Mouse (Mus musculus): ENCODE measurements around the gene Trpt1.

The Trpt1 gene

DNA sequence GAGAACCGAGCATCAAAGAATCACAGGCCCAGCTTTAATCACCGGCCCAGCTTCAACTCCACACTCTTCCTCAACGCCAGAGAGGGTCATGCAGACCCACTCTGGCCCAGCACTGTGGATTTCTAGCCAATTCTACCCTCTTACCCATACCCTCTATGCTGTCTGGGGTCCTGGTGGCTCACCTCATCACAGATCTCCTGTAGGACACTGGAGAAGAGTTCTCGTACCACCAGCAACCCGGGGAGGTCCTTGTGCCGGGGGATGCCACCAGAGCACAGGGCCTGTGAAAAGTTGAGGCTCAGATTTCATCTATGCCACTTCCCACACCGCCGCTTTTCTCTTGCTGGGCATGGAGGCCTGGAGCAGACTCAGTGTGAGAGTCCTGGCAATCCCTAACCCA, 1.4 kb upstream of the Trpt1 start:
- peak; percentile 13 for DNase-seq

DNA sequence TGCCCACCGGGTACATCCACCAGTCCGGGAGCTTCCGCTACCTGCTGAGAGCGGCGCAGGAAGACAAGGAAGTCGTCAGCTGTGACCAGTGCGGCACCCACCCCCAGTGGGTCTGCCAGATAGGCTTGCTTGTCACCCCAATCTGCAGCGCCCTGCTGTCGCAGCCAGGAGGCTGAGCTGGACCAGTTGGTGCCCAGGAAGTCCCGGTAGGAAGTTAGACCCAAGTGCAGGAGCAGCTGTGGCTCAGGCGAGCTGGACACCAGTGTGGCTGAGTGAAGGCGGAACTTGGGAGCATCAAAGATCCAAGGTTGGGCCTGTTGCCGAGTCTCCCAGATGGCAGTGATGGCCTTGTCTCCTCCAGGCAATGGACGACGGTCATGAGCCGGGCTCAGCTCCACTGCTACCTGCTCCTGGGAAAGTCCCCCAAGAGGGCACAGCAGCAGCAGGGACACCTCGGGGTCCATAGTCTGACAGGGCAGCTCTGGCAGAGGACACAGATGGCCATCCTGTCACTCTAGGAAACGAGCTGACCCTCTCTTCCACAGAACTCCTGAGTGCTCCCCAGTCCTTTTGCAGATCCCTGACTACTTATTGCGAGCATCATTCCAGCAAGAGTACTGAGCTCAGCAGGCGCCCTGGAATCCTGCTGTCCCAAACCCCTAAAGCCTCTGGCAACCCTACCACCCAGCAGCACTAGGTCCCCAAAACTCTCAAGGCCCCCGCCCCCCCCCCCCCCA, 508 bp upstream of the Trpt1 start:
- peak; percentile 41 for DNase-seq

DNA sequence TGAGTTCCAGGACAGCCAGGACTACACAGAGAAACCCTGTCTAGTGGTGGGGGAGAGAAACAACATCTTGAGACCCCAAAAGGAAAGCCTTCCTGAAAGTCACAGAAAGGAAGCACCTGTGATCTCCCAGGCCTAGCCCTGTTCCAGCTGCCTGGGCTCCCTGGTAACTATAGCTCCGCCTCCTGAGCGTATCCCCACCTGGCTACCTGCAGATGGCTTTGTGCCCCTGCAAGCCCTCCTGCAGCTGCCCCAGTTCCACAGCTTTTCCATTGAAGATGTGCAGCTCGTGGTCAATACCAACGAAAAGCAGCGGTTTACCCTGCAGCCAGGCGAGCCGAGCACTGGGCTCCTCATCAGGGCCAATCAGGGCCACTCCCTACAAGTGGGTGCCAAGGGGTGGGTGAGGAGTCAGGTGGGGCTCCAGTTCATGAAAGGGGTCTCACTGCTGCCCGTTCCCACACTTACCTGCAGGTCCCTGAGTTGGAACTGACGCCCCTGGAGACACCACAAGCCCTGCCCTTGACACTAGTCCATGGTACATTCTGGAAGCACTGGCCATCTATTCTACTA, 1.9 kb downstream of the Trpt1 start:
- DNase-seq: no peak

DNA sequence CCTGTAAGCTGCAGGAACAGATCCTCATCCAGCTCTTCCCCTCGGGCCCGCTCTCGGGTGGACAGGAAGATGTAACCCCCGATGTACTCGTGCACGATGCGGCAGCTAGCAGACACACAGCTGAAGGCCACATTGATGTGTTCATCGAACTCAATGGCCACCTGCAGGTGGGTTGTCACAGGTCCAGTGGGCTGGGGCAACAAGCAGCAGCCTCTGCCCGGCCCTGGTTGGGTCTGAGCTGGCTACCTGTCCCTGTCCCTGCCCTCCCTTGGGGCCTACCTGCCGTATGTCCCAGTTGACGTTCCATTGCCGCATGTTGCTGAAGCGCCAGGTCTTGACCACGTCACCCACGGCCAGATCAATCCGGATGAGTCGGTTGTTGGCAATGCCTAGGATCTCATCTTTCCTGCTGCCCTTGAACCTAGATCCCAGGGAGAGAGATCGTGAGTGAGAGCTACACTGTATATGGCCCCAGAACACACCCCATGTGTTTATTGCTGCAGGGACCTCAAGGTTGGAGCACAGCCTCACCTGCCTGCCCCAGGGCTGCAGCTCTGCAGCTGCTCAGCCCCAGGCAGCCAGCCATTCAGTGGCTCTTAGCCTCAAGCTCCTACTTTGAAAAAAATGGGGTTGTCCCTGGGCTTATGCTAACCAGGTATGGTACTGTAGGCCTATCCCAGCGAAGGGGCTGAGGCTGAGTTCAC, 3.6 kb downstream of the Trpt1 start:
- no peak for DNase-seq

DNA sequence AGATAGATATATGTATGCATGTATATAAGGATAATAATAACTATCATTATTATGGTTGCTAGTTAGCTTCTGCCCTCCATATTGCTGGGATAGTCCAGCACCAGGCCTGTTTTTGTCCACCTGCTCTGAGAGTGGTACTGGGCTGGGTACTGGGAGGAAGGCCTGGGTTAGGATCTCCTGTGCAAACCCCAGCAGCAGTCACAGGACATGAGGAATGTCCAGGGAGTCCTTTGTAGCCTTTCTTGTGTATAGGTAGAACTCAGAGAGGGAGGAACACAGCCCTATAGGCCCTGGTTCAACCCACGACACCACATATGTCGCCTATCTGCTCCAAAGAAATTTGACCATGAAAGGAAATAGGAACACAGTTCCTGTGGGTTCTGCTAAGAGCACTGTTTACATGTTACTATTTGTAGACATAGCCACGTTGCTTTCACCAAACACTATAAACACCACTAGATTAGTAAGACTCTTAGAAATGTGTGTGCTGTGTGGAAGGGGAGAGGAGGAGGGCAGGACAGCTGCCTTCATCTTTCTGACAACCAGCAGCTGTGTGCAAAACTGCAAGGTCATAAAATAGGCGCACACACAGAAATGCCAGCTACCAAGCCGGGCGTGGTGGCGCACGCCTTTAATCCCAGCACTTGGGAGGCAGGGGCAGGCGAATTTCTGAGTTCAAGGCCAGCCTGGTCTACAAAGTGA, 11.1 kb downstream of the Trpt1 start:
- DNase-seq: no peak

DNA sequence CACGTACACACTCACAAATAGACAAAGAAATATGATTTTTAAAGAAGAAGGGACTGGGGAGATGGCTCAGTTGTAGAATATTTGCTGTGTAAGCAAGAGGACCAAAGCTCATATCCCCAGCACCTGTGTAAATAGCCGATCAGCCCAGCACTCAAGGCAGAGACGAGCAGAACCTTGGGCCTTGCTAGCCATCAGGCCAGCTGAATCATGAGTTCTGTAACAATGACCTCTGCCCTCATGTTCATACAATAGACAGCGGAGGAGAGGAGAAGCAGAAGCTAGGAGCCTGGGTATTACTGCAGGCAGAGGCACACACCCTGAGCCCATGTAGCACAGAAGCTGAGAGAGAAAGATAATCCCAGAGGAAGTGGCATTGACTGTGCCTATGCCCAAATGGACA, 16.5 kb downstream of the Trpt1 start:
- DNase-seq: no peak

DNA sequence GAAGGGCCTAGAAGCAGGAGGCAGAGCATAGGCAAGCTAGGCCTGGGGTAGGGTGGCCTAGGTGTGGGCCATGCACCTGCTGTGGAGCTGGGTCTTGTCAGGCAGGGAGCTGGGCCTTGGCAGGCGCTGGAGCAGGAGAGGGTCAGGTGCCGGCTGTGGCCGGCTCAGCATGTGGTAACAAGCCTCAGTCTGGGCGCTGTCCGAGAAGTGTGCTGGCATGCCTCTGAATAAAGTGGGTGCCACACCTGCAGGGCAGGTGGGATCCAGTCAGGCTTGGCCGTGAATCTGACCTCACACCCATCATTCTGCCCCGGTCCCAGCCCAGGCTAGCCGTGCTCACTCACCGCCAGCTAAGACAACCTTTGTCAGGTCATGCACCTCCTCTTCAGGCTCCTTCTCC, 18.1 kb downstream of the Trpt1 start:
- DNase-seq: no peak

DNA sequence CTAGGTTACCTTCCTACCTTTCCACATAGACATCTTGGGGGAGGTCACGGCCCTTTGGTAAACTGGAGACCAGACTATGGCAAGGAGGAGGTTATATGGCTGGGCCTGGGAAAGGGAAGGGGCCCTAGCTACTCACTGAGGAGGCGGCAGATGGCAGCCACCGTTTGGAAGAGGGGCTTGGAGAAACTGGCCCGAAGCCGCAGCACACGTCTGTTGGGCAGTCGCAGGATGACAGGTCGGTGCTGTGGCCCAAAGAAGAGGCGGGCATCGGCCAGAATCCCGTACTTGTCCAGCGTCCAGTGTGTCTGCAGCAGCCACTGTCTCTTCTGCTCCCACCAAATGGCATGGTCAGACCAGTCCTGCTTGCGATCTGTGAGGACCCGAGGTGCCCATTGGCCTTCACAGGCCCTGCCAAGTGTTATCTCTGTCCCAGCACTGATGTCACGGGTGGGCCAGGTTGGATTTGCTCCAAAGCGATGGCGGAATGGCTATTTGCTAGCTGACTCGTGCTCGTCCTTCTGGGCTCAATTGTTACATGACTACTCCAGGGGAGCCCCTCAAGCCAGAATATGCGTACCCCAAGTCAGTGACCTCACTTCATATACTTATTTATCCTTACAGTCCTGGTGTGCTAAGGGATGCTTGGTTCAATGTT, 18.7 kb downstream of the Trpt1 start:
- DNase-seq: no peak

DNA sequence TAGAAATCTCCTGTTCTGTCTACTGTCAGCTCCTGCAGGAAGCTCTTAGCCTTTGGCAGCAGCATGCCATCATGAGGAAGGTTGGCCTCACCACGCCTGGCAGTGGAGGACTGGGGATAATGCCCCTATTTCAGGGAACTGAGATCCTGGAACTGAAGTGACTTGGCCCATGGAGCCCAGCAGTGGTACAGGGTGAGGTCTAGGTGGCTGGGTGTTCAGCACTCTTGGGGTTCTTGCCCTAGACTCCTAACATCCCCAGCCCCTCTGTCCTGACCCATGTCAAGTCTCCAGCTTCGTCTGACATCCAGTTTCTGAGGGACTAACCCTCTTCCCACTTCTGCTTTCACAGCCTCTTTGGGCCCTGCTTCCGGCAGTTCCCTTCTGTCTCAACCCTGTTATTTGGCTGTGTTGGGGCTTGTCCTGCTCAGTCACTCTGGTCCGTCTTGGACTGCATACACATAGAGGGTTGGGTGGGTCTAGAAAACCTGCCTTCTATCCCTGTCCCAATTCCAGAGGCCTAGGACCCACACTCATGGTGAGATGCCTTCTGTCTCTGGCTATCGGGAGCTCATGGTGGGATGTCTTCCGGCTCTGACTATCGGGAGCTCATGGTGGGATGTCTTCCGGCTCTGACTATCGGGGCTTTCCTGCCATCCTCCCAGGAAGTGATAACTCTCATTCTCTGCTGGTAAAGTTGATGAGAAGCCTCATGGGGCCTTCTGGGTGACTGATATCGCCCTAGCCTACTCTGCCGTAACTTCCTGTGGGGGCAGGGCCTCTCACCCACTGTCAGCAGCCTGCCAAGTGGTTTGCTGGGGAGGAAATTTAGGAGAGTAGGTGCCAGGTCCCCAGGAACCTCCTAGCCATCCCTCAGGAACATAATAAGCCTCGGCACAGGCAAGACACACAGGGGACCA, 21.9 kb downstream of the Trpt1 start:
- DNase-seq: no peak

DNA sequence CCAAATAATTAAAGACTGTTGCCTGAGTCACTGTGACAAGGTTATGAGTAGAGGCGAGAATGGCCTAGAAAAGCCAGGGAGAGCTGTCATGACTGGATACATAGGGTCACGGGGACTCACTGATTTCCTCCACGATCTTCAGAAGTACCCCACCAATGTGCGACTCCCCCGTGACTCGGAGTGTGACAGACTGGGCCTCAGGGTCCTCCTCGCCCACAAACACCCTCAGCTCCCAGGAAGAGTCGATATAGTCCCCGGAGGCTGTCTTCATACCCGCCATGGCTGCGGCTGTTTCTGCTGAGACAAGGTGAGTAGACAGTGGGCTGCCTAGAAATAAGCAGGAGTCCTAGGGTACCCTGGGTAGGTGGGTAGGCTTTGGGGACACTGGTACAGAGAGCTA, 22.6 kb downstream of the Trpt1 start:
- no peak for DNase-seq

DNA sequence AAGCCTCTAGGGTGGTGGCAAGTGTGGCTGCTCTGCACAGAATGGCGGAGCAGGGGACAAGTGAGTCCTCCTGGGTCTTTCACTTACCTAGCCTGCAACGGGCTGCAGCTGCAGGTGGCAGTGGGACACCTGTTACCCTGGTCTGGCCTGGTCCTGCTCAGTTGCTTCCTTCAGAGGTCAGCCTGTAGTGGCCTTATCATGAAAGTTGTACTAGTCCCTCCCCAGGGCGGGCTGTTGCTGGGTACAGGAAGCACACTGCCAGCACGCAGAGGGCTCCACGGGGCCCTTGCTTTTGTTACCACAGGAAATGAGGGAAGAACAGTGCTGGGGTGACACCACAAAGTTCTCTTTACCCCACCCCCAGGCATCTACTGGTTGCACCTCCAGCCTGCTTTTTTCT, 23.3 kb downstream of the Trpt1 start, which contains the start of gene Fermt3:
Gene Fermt3 (minus strand): TSS at position 279 of the 400 bp plus-strand sequence.
- DNase-seq: peak; percentile 33

DNA sequence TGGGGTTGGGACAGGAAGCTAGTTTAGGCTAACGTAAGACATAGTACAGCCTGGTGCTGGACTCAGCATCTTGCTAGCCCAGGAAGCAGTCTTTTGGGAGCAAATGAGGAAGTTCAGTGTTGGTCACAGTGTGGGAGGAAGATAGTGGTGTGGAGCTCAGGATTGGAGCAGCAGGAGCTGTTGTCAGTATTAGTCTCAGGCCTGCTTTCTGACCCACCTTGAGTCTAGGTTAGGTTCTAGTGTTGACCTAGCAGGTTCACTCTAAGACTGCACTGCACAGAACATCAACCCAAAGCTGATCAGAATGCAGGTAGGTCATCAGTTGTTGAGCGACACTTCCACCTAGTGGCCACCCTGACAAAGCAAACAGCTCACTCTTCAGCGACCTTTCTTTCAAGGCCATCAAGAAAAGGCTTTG, 24.3 kb downstream of the Trpt1 start:
- DNase-seq: peak; percentile 74

DNA sequence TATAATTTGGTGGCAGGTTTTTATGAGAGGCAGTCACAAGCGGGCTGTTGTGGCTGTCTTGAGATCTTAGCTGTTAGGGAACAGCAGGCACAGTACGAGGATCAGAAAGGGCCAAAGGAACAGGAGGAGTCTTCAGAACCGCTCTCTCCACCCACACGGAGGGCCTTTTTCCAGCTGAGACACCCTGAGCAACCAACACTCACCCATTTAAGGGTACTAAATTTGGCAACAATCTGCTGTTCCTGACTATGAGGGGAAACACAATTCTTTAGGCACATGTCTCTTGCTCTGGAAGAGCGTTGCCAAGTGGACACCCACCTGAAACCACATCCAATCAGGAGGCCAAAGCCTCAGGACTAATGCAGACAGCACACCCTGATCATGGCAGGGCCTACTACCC, 33.6 kb downstream of the Trpt1 start:
- no peak for DNase-seq

DNA sequence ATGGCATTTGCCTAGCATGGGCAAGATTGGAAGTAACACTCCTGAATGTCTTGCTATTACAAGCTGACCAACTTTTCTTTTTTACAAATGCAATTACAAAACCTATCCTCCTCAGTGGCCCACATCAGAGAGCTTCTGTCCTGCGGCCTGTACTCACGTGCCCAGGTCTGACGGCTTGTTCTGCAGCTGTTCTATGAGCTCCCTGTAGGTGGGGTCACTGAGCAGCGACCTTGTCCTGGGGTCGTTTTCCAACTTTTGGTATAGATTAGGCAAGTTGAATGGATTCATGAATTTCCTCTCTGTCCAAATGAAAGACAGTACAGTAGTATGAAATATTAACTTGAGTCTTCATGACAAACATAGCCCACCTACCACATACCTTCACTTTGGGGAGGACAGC, 38.1 kb downstream of the Trpt1 start:
- DNase-seq: no peak

DNA sequence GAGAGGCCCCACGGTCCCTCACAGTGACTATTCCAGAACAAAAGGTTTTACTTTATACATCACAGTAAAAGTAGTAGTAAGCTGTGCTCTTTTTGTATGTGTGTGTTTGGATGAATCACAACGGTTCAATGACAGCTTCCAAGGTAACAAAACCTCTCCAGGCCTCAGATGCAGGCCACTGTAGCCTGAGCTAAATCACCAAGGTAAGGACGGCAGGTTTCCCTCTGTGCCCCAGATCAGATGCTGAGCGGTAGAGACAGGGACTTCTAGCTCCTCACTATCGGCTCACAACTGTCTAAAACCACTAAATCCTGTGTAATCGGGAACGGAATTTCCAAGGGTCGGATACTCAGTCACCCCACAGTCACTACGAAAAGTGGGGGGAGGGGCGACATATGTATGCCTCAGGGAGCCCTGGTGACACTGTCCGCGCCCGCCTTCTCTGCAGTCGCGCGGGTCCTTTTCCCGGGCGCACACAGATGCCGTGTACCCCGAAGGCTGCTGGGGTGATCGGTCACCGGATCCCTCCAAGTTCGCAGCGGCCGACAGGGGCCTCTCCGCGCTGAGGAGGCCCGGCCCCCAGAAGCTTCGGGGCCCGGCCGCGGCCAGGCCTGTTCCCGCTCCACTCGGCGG, 43.3 kb downstream of the Trpt1 start:
- peak; percentile 57 for DNase-seq

DNA sequence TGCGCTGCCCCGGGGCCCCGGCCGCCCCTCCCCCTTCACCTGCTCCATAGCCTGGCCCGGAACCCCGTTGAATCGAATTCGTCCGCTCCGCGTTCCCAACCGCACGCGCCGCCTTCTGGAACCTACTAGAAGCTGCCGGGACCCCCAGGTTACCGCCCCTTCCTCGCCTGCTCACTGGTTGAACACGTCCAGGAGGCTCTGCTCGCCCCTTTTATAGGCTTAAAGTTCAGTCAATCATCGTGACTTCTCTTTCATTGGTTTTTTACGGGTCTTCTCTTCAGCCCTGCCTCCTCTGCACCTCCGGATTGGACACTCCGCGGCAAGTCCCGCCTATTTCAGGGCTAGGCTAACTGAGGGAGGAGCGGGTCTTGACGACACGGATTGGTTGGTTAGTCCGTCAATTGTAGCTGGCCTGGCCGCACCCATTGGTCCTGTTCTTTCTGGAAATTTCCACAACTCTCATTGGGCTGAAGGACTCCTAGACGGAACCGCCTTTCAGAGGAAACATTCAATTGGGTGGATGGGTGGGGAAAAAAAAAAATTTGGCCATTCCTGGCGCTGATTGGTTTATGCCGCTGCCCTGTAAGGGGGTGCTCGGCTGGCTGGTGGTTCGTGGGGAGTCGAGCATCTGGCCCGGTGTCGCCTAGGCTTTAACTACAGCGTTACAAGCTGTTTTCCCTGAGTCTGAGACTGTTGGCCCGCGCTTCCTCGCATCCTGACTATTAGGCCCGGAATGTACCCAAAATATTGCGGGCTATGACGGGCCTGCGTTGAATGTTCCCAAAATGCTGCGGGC, 44.1 kb downstream of the Trpt1 start, which contains the start of gene Stip1:
Gene Stip1 (minus strand): TSS at position 127 of the 796 bp plus-strand sequence.
- DNase-seq: peak; percentile 100

DNA sequence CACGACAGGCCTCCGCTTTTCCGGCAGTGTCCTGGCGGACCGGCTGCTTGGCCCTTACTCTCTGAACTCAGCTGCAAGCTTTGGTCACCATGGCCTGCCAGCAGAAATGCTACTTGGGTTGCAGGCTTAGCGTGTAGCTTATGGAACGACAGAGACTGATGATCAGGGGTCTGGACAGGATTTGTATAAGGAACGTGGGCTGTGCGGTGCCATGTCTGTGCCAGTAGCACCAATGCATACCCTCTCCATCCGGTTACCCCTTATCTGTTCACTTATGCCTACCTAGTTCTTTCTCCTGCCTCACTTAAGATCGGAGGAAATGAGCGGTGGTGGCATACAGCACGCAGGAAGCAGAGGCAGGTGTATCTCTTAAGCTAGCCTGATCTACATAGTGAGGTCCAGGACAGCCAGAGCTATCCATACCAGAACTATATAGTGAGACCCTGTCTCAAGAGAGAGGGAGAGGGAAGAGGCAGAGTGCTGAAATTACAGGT, 44.8 kb downstream of the Trpt1 start:
- DNase-seq: no peak

DNA sequence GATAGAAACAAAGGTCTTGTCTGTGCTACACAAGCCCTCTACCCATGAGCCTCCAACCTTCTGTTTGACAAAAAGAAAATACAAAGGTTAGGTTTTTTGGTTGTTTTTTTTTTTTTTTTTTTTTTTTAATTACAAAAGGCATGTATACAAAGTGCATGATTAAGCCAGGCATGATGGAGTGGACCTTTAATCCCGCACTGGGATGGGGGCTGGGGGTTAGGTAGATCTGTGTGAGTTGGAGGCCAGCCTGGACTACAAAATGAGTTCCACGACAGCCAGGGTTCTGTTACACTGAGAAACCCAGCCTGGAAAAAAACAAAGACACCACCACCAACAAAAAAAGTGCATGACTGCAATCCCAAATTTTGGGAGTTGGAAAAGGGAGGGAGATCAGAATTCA, 45.2 kb downstream of the Trpt1 start:
- no peak for DNase-seq

DNA sequence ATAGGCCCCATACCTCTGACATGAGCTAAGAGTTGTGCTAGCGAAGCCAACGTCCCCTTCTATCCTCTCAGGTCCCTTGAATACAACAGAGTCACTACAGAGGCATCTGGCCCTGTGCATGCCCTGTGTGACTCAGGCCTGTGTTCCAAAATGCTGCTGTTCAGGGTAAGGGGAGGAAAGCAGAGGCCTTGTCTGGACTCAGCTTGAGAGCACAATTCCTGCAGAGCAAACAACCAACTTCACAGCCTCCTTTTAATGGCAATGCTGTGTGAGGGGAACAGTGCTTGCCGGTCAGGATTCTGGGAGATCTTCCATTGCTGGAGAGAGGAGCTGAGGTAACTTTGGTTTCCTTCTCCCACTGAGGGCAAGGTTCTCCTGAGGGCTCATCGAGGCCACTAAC, 48.3 kb downstream of the Trpt1 start:
- no peak for DNase-seq

DNA sequence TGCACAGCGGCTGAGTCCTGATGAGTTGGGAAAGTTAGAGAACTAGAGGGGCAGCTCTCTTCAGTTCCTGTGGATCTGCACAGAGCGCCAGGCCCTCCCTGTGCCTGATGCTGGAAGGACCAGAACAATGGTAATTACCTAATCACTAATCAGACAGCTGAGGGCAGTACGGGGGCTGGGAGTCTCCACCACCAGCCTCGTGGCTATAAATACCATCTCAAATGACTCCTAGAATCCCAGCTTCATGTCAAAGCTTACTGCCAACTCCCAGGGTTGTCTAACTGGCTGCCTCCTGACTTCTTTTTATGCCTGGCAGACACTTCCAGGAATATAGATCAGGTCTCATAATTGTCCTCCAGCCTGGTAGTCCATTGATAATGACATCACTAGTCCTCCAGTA, 48.8 kb downstream of the Trpt1 start:
- DNase-seq: no peak

Data from kidney, adult 9 months (tissue).